Mouse (Mus musculus) limb, embryonic 14.5 days (tissue): ENCODE measurements around the gene Pde10a. TPM values are rescaled to one million over a fixed set of nuclear protein-coding genes. Genes with fewer than 3 reads are reported as not detected.

ENCODE experiments used
- ATAC-seq: fragments of 200-750 bp; cut with Nextera tagmentation; 2 replicates; pipeline ENCODE4 v1.8.0; 2017; ENCODE audit warnings: low read depth, moderate number of reproducible peaks, moderate TSS enrichment; ENCODE audit not compliant: low FRiP score
- DNase-seq: peaks from one replicate; pipeline ENCODE4 v3.0.0-alpha.2; 2015; ENCODE audit warnings: low spot score
- H3K27ac ChIP-seq: fragments of 300-500 bp; sonication (generic); replicated peaks from 2 replicates; pipeline ENCODE4 v1.5.1; 2014; ENCODE audit warnings: low read depth, mild to moderate bottlenecking, low read length, moderate library complexity, mixed read lengths
- H3K27me3 ChIP-seq: fragments of 300-500 bp; sonication (generic); 2 replicates; pipeline ENCODE4 v1.6.1; 2014; ENCODE audit warnings: low read length, mixed read lengths; ENCODE audit not compliant: control insufficient read depth, insufficient read depth
- H3K36me3 ChIP-seq: fragments of 300-500 bp; sonication (generic); 2 replicates; pipeline ENCODE4 v1.6.1; 2014; ENCODE audit warnings: mild to moderate bottlenecking, low read length, moderate library complexity, mixed read lengths; ENCODE audit not compliant: control insufficient read depth, insufficient read depth
- H3K4me1 ChIP-seq: fragments of 300-500 bp; sonication (generic); 2 replicates; pipeline ENCODE4 v1.6.1; 2014; ENCODE audit warnings: antibody characterized with exemption, low read length, mixed read lengths; ENCODE audit not compliant: control insufficient read depth, insufficient read depth
- H3K4me2 ChIP-seq: fragments of 300-500 bp; sonication (generic); replicated peaks from 2 replicates; pipeline ENCODE4 v1.6.1; 2014; ENCODE audit warnings: low read depth, mild to moderate bottlenecking, low read length, moderate library complexity; ENCODE audit not compliant: severe bottlenecking
- H3K4me3 ChIP-seq: fragments of 300-500 bp; sonication (generic); replicated peaks from 2 replicates; pipeline ENCODE4 v1.5.1; 2014; ENCODE audit warnings: low read length
- H3K9ac ChIP-seq: fragments of 300-500 bp; sonication (generic); 2 replicates; pipeline ENCODE4 v1.6.1; 2014; ENCODE audit warnings: mild to moderate bottlenecking, low read depth, low read length, moderate library complexity; ENCODE audit not compliant: severe bottlenecking
- H3K9me3 ChIP-seq: fragments of 300-500 bp; sonication (generic); 2 replicates; pipeline ENCODE4 v1.6.1; 2016; ENCODE audit warnings: low read length; ENCODE audit not compliant: control insufficient read depth
- POLR2A ChIP-seq: fragments of 200-500 bp; IDR thresholded peaks from 2 replicates; pipeline ENCODE4 v1.8.0; 2012; ENCODE audit warnings: inconsistent platforms, mild to moderate bottlenecking, moderate library complexity, borderline replicate concordance; ENCODE audit not compliant: insufficient read depth, insufficient read length; ENCODE audit errors: extremely low read depth
- WGBS: fragments of 180-500 bp; shearing (Covaris S2); extraction: QIAGEN DNeasy Blood & Tissue Kit; methylation state at CpG from one replicate; pipeline ENCODE4 v1.1.7; 2014; 5-methylcytosine and 5-hydroxymethylcytosine counted together
- polyA plus RNA-seq, 2 experiments: library from polyadenylated mRNA; depleted of rRNA in 1 of 2; stranded (reverse) in 1 of 2; unstranded in 1 of 2; fragments of >200 nt; fragmentation: Nextera tagmentation in 1 of 2; extraction: Ambion mirVana in 1 of 2; gene quantifications; 2 replicates each; pipeline versions ENCODE4 v1.2.1 to v1.2.3; 2012 to 2014

Gene Pde10a
- polyA plus RNA-seq, 2 experiments, result 3.8 to 5.0 TPM

- no peak overlapping the region for H3K4me3 ChIP-seq
- DNase-seq (no peak), ATAC-seq (no peak)
- H3K27me3 ChIP-seq, result no peaks in the 10 kb centered on the region
- H3K27ac ChIP-seq, result no peak overlapping the region
- no peaks in the 10 kb centered on the region for H3K4me1 ChIP-seq
- 79% methylated on average over 5 of the region's 5 CpGs for WGBS
- no peaks in the 10 kb centered on the region for H3K36me3 ChIP-seq
- H3K9me3 ChIP-seq, result no peaks in the 10 kb centered on the region
- H3K4me2 ChIP-seq, result no peak overlapping the region
- no peak overlapping the region for H3K9ac ChIP-seq
- no peak for TF ChIP-seq POLR2A
Measured at GRCm38 (mm10) chr17:8605921-8606320, 80.7 kb downstream of the Pde10a start.

- H3K9me3 ChIP-seq, result no peaks in the 10 kb centered on the region
- no peaks in the 10 kb centered on the region for H3K36me3 ChIP-seq
- DNase-seq (no peak), ATAC-seq (no peak)
- no peak overlapping the region for H3K9ac ChIP-seq
- no peak for TF ChIP-seq POLR2A
- H3K4me2 ChIP-seq, result no peak overlapping the region
- no peaks in the 10 kb centered on the region for H3K4me1 ChIP-seq
- no peak overlapping the region for H3K27ac ChIP-seq
- no peaks in the 10 kb centered on the region for H3K27me3 ChIP-seq
- H3K4me3 ChIP-seq, result no peak overlapping the region
- 76% methylated on average over 3 of the region's 3 CpGs for WGBS
Measured at GRCm38 (mm10) chr17:8606695-8607094, 81.5 kb downstream of the Pde10a start.

GRCm38 (mm10) chr17:8611916-8612315 is 86.7 kb downstream of the Pde10a start:
- WGBS, result 77% methylated on average over 4 of the region's 4 CpGs
- no peak for TF ChIP-seq POLR2A
- H3K27me3 ChIP-seq, result no peaks in the 10 kb centered on the region
- H3K9ac ChIP-seq, result no peak overlapping the region
- DNase-seq (no peak), ATAC-seq (no peak)
- no peaks in the 10 kb centered on the region for H3K36me3 ChIP-seq
- H3K27ac ChIP-seq, result no peak overlapping the region
- H3K9me3 ChIP-seq, result no peaks in the 10 kb centered on the region
- H3K4me2 ChIP-seq, result no peak overlapping the region
- H3K4me1 ChIP-seq, result no peaks in the 10 kb centered on the region
- no peak overlapping the region for H3K4me3 ChIP-seq

GRCm38 (mm10) chr17:8613882-8614551 is 88.8 kb downstream of the Pde10a start:
- H3K27ac ChIP-seq, result no peak overlapping the region
- DNase-seq, result peak; percentile 84
- 32% methylated on average over 7 of the region's 7 CpGs for WGBS
- H3K4me2 ChIP-seq, result no peak overlapping the region
- H3K36me3 ChIP-seq, result no peaks in the 10 kb centered on the region
- H3K27me3 ChIP-seq, result no peaks in the 10 kb centered on the region
- H3K9me3 ChIP-seq, result no peaks in the 10 kb centered on the region
- no peak for TF ChIP-seq POLR2A
- peak; percentile 63 for ATAC-seq
- H3K4me1 ChIP-seq, result no peaks in the 10 kb centered on the region
- H3K4me3 ChIP-seq, result no peak overlapping the region
- no peak overlapping the region for H3K9ac ChIP-seq

- no peak for TF ChIP-seq POLR2A
- 37% methylated on average over 5 of the region's 5 CpGs for WGBS
Measured at GRCm38 (mm10) chr17:8620346-8620745, 95.2 kb downstream of the Pde10a start.

GRCm38 (mm10) chr17:8621105-8621504 is 95.9 kb downstream of the Pde10a start:
- Histone ChIP-seq H3K9ac (no peak overlapping the region), H3K4me3 (no peak overlapping the region), H3K4me2 (no peak overlapping the region), H3K27me3 (no peaks in the 10 kb centered on the region), H3K36me3 (no peaks in the 10 kb centered on the region), H3K9me3 (no peaks in the 10 kb centered on the region), H3K27ac (no peak overlapping the region), H3K4me1 (peaks cover 15% of the 10 kb centered on the region)
- WGBS, result 70% methylated on average over 2 of the region's 2 CpGs
- ATAC-seq (no peak), DNase-seq (no peak)
- TF ChIP-seq POLR2A, result no peak

More at GRCm38 (mm10) chr17:8620346-8620745, 95.2 kb downstream of the Pde10a start:
- H3K9ac ChIP-seq, result no peak overlapping the region
- H3K4me3 ChIP-seq, result no peak overlapping the region
- ATAC-seq (no peak), DNase-seq (no peak)
- H3K4me2 ChIP-seq, result no peak overlapping the region
- H3K4me1 ChIP-seq, result peaks cover 15% of the 10 kb centered on the region
- H3K27ac ChIP-seq, result no peak overlapping the region
- no peaks in the 10 kb centered on the region for H3K9me3 ChIP-seq
- no peaks in the 10 kb centered on the region for H3K36me3 ChIP-seq
- H3K27me3 ChIP-seq, result no peaks in the 10 kb centered on the region
